Mouse (Mus musculus) kidney, postnatal 14 days (tissue): ENCODE data around the gene Ier2.
"Not testable (repeated sequence)": the region's sequence is repeated elsewhere in the genome, so short reads cannot be mapped to it uniquely, and the experiment has no call there.

Source experiments
- DNase-seq: peaks from one replicate; pipeline ENCODE4 v3.0.0; 2022; ENCODE audit warnings: mixed read lengths

Gene Ier2

GRCm38 (mm10) chr8:84638555-84639161, 24.0 kb downstream of the Ier2 start:
- DNase-seq: no peak

- DNase-seq: peak; percentile 41
Observed at GRCm38 (mm10) chr8:84637946-84638554, 24.6 kb downstream of the Ier2 start.

- DNase-seq: peak; percentile 84
Observed at GRCm38 (mm10) chr8:84636051-84636691, 26.5 kb downstream of the Ier2 start.

- no peak for DNase-seq
Observed at GRCm38 (mm10) chr8:84635397-84636050, 27.1 kb downstream of the Ier2 start.

GRCm38 (mm10) chr8:84634849-84635304, 27.8 kb downstream of the Ier2 start:
- peak; percentile 21 for DNase-seq

- DNase-seq: no peak
Observed at GRCm38 (mm10) chr8:84633841-84634584, 28.6 kb downstream of the Ier2 start.

- DNase-seq: no peak
Observed at GRCm38 (mm10) chr8:84631813-84632212, 30.8 kb downstream of the Ier2 start.

- DNase-seq: no peak
Observed at GRCm38 (mm10) chr8:84630145-84630544, 32.5 kb downstream of the Ier2 start.

- DNase-seq: no peak
Observed at GRCm38 (mm10) chr8:84629586-84629985, 33.1 kb downstream of the Ier2 start.

- not testable (repeated sequence) for DNase-seq
Observed at GRCm38 (mm10) chr8:84623425-84623824, 39.2 kb downstream of the Ier2 start.

GRCm38 (mm10) chr8:84621102-84621625, 41.5 kb downstream of the Ier2 start:
- DNase-seq: no peak

GRCm38 (mm10) chr8:84617005-84617404, 45.6 kb downstream of the Ier2 start:
- DNase-seq: no peak

GRCm38 (mm10) chr8:84615666-84616485, 46.8 kb downstream of the Ier2 start:
- DNase-seq: no peak

- DNase-seq: peak; percentile 27
Observed at GRCm38 (mm10) chr8:84614512-84615223, 48.0 kb downstream of the Ier2 start.
